Comparison of ENCODE assay signal across 21 mouse cellular contexts in genomic region chr1:71822123-71822522, GRCm38 (mm10).
DNase-seq lines count a peak whose midpoint lies in the region; ATAC-seq lines count a peak whose summit lies in the region.
"Had no signal": no experiment of that assay in that cellular context is flagged by ENCODE, and none has a peak within 500 bp of the region (broad histone marks: within the 10 kb centered on the region; RNA-seq: fewer than 3 reads in every experiment).

No protein-coding gene starts in this region.

- H3K9ac ChIP-seq in heart, embryonic 13.5 days: no peak overlapping the region
- no peak overlapping the region for H3K9ac ChIP-seq in forebrain, embryonic 11.5 days (ENCODE audit: low read length)
- H3K9ac ChIP-seq: embryonic facial prominence, embryonic 13.5 days; embryonic facial prominence, embryonic 15.5 days; forebrain, embryonic 13.5 days; forebrain, embryonic 15.5 days; forebrain, postnatal 0 days had no signal

- no peaks in the 10 kb centered on the region for H3K27me3 ChIP-seq in heart, embryonic 13.5 days (replicated peaks)
- H3K27me3 ChIP-seq in forebrain, embryonic 11.5 days (ENCODE audit: control insufficient read depth, insufficient read depth, low read length): no peaks in the 10 kb centered on the region
- H3K27me3 ChIP-seq: embryonic facial prominence, embryonic 13.5 days; embryonic facial prominence, embryonic 15.5 days; forebrain, embryonic 13.5 days; forebrain, embryonic 15.5 days had no signal

- no peak for ATAC-seq in heart, embryonic 13.5 days (ENCODE audit: extremely low read depth, insufficient number of reproducible peaks, low FRiP score, low TSS enrichment)
- no peak for ATAC-seq in forebrain, embryonic 11.5 days (replicated peaks; ENCODE audit: low FRiP score)
- ATAC-seq: forebrain, embryonic 13.5 days; forebrain, embryonic 15.5 days; forebrain, postnatal 0 days had no signal

- 39% methylated on average over 3 of the region's 3 CpGs for WGBS in heart, embryonic 13.5 days
- WGBS in forebrain, embryonic 11.5 days: 86% methylated on average over 3 of the region's 3 CpGs

- intact Hi-C loops in heart, postnatal 10 days (cut with DNase I): no loop called here

- peak; percentile 61 for DNase-seq in heart, adult 11 months
- DNase-seq in heart, adult 8-10 months (ENCODE audit: low spot score): no peak
- DNase-seq in heart, postnatal 10 days: no peak
- DNase-seq in forebrain, embryonic 11.5 days (ENCODE audit: low spot score): no peak
- DNase-seq: adrenal gland, adult 8-10 months; adrenal gland, postnatal 25 days; cerebellum, adult 11 months; cerebellum, adult 18-20 months; cerebellum, adult 8-10 months; cerebellum, adult 9-11 months; cerebellum, postnatal 14 days; cerebellum, postnatal 36 days; embryo, embryonic 11 days; forebrain, postnatal 0 days had no signal

- no peaks in the 10 kb centered on the region for H3K36me3 ChIP-seq in heart, embryonic 13.5 days
- no peaks in the 10 kb centered on the region for H3K36me3 ChIP-seq in forebrain, embryonic 11.5 days (ENCODE audit: control insufficient read depth, insufficient read depth, low read length)
- H3K36me3 ChIP-seq: embryonic facial prominence, embryonic 13.5 days; embryonic facial prominence, embryonic 15.5 days; forebrain, embryonic 10.5 days; forebrain, embryonic 15.5 days had no signal

- H3K4me1 ChIP-seq in heart, embryonic 13.5 days: peaks cover 26% of the 10 kb centered on the region
- no peaks in the 10 kb centered on the region for H3K4me1 ChIP-seq in forebrain, embryonic 11.5 days (replicated peaks; ENCODE audit: control insufficient read depth, insufficient read depth, low read length)
- H3K4me1 ChIP-seq: embryonic facial prominence, embryonic 13.5 days; embryonic facial prominence, embryonic 15.5 days; forebrain, embryonic 10.5 days; forebrain, embryonic 13.5 days; forebrain, embryonic 15.5 days had no signal

- H3K27ac ChIP-seq in heart, embryonic 13.5 days (replicated peaks): peak overlapping the region; percentile 15; the same call in 1 of the 2 replicates
- H3K27ac ChIP-seq in forebrain, embryonic 11.5 days (ENCODE audit: low read depth, low read length): no peak overlapping the region
- H3K27ac ChIP-seq: embryonic facial prominence, embryonic 13.5 days; embryonic facial prominence, embryonic 15.5 days; forebrain, embryonic 10.5 days; forebrain, embryonic 13.5 days; forebrain, embryonic 15.5 days had no signal

- H3K4me3 ChIP-seq in heart, embryonic 13.5 days: no peak overlapping the region
- H3K4me3 ChIP-seq in forebrain, embryonic 11.5 days (ENCODE audit: low read depth, low read length): no peak overlapping the region
- H3K4me3 ChIP-seq: embryonic facial prominence, embryonic 13.5 days; embryonic facial prominence, embryonic 15.5 days; erythroblast, embryonic 14.5 days; forebrain, embryonic 10.5 days; forebrain, embryonic 13.5 days; forebrain, embryonic 15.5 days had no signal

- no peaks in the 10 kb centered on the region for H3K9me3 ChIP-seq in heart, embryonic 13.5 days
- no peaks in the 10 kb centered on the region for H3K9me3 ChIP-seq in forebrain, embryonic 11.5 days (ENCODE audit: control insufficient read depth, low read length)
- H3K9me3 ChIP-seq: embryonic facial prominence, embryonic 13.5 days; embryonic facial prominence, embryonic 15.5 days; forebrain, embryonic 10.5 days; forebrain, embryonic 13.5 days; forebrain, embryonic 15.5 days had no signal

- H3K4me2 ChIP-seq in heart, embryonic 13.5 days: no peak overlapping the region
- no peak overlapping the region for H3K4me2 ChIP-seq in forebrain, embryonic 11.5 days (ENCODE audit: low read depth, low read length, severe bottlenecking)
- H3K4me2 ChIP-seq: embryonic facial prominence, embryonic 13.5 days; embryonic facial prominence, embryonic 15.5 days; forebrain, embryonic 13.5 days; forebrain, embryonic 15.5 days had no signal
